Mouse (Mus musculus): Measurements from ENCODE around the gene Hmox1. TPM values are rescaled to one million over a fixed set of nuclear protein-coding genes. Genes with fewer than 3 reads are reported as not detected.

Gene Hmox1
- polyA plus RNA-seq, 1 experiment, result 16.6 TPM

DNA sequence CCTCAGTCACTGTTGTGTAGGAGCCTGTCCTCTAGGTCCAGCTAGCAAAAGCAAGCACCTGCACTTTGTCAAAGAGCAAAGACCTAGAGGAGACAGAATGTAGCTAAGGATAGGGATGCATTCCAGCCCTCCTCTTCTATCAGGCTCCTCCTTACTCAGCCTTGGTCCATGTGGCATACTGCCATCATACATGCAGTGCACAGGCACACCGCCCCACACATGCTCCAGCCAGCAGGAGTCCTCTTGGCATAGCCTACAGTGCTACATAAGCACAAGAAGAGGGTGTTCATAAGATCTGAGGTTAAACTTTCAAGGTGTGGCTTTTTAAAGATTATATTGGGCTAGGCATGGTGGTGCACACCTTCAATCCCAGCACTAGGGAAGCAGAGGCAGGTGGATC lies 18.5 kb upstream of the Hmox1 start:
- 95% methylated on average over 1 of the region's 1 CpGs for WGBS
- DNase-seq, result no peak
- no peak overlapping the region for H3K27ac ChIP-seq (ENCODE audit: control insufficient read depth, insufficient read depth, low read length)
- H3K4me3 ChIP-seq (ENCODE audit: control insufficient read depth, insufficient read depth, low read length), result no peak overlapping the region
- no peaks in the 10 kb centered on the region for H3K36me3 ChIP-seq (ENCODE audit: control insufficient read depth, insufficient read depth, low read length)
- no peaks in the 10 kb centered on the region for H3K27me3 ChIP-seq (ENCODE audit: control insufficient read depth, insufficient read depth, low read length)
- no peak for TF ChIP-seq CTCF (IDR thresholded peaks at IDR 0.05; ENCODE audit: borderline replicate concordance, control insufficient read depth, extremely low read depth, insufficient read depth, low read length, poor library complexity)
- no peak for TF ChIP-seq POLR2A (IDR thresholded peaks at IDR 0.05; ENCODE audit: control insufficient read depth, extremely low read depth, insufficient read depth, low read length, poor library complexity)
- no peaks in the 10 kb centered on the region for H3K4me1 ChIP-seq (replicated peaks; ENCODE audit: control insufficient read depth, insufficient read depth, low read length)

DNA sequence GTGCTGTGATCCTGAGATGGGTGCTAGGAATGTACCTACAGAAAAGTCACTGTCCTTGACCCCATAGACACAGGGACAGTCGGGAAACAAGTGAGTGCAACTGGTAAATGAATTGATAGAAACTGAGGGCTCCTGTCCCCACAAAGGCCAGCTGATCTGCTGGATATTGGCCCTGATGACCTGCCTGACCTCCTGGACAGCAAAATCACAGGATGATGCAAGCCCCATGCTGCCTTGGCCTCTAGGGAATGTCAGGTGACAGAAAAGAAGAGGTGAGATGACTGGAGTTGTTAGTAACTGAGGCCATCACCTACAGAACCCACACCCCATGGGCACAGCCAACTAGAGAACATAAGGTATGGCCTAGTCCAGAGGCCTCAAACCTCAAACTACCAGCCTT lies 15.2 kb upstream of the Hmox1 start:
- WGBS, result 91% methylated on average over 1 of the region's 1 CpGs
- Histone ChIP-seq H3K4me3 (ENCODE audit: control insufficient read depth, insufficient read depth, low read length) (no peak overlapping the region), H3K4me1 (replicated peaks; ENCODE audit: control insufficient read depth, insufficient read depth, low read length) (peaks cover 14% of the 10 kb centered on the region), H3K27ac (ENCODE audit: control insufficient read depth, insufficient read depth, low read length) (no peak overlapping the region), H3K27me3 (ENCODE audit: control insufficient read depth, insufficient read depth, low read length) (no peaks in the 10 kb centered on the region), H3K36me3 (ENCODE audit: control insufficient read depth, insufficient read depth, low read length) (no peaks in the 10 kb centered on the region)
- DNase-seq, result no peak
- TF ChIP-seq POLR2A (IDR thresholded peaks at IDR 0.05; ENCODE audit: control insufficient read depth, extremely low read depth, insufficient read depth, low read length, poor library complexity) (no peak), CTCF (IDR thresholded peaks at IDR 0.05; ENCODE audit: borderline replicate concordance, control insufficient read depth, extremely low read depth, insufficient read depth, low read length, poor library complexity) (no peak)

DNA sequence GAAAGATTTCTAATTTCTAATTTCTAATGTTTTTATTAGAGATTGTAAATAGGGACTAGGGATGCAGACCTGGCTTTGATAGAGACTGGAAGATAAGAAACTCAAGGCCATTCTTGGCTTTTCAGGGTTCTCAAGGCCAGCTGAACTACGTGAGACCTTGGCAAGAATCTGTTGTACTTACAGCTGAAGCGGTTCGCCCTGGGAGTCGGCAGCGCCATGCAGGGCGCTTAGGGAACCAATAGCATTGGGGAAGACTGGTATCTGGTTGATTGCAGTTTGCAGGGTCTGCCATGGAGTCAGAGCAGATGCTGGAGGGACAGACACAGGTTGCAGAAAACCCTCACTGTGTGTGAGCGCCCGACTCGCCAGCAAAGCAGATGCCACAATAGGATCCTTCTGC lies 14.6 kb upstream of the Hmox1 start:
- 99% methylated on average over 9 of the region's 9 CpGs for WGBS

DNA sequence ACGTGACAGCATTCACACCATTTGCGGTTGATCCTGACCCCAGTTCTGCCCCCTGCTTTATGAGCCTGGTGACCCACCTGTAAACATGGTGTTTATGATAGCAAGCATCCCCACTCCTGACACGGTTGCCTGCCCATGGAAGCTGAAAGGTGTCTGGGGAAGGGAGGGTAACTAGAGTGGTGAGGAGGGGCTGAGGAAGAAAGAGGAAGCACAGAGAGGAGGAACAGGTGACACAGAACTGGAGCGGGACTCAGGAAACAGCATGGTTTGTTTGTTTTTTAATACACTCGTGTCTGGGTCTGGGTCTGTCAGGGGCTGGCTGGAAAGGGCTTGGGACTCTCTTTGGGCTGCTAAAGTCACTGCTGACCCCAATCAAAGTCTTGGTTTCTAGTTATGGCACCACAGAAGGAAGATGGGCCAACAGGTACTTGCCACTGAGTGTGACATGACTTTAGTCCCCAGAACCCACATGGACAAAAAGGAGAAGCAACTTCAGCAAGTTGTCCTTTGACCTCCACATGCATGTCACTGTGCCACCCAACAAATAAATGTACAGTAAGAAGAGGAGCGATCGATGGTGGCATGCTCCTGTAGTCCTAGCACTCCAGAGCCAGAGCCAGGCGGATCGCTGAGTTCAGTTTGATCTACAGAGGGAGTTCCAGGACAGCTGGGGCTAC lies 11.9 kb upstream of the Hmox1 start:
- H3K4me3 ChIP-seq (ENCODE audit: control insufficient read depth, insufficient read depth, low read length), result no peak overlapping the region
- no peaks in the 10 kb centered on the region for H3K27me3 ChIP-seq (ENCODE audit: control insufficient read depth, insufficient read depth, low read length)
- DNase-seq, result no peak
- no peak overlapping the region for H3K27ac ChIP-seq (ENCODE audit: control insufficient read depth, insufficient read depth, low read length)
- TF ChIP-seq POLR2A (IDR thresholded peaks at IDR 0.05; ENCODE audit: control insufficient read depth, extremely low read depth, insufficient read depth, low read length, poor library complexity), result no peak
- 44% methylated on average over 9 of the region's 9 CpGs for WGBS
- peaks cover 18% of the 10 kb centered on the region for H3K4me1 ChIP-seq (replicated peaks; ENCODE audit: control insufficient read depth, insufficient read depth, low read length)
- H3K36me3 ChIP-seq (ENCODE audit: control insufficient read depth, insufficient read depth, low read length), result no peaks in the 10 kb centered on the region

More for the DNA sequence above, 14.6 kb upstream of the Hmox1 start:
- no peak overlapping the region for H3K27ac ChIP-seq (ENCODE audit: control insufficient read depth, insufficient read depth, low read length)
- no peak for TF ChIP-seq POLR2A (IDR thresholded peaks at IDR 0.05; ENCODE audit: control insufficient read depth, extremely low read depth, insufficient read depth, low read length, poor library complexity)
- TF ChIP-seq CTCF (IDR thresholded peaks at IDR 0.05; ENCODE audit: borderline replicate concordance, control insufficient read depth, extremely low read depth, insufficient read depth, low read length, poor library complexity), result no peak
- no peak for DNase-seq
- H3K36me3 ChIP-seq (ENCODE audit: control insufficient read depth, insufficient read depth, low read length), result no peaks in the 10 kb centered on the region
- H3K4me1 ChIP-seq (replicated peaks; ENCODE audit: control insufficient read depth, insufficient read depth, low read length), result peaks cover 18% of the 10 kb centered on the region
- H3K27me3 ChIP-seq (ENCODE audit: control insufficient read depth, insufficient read depth, low read length), result no peaks in the 10 kb centered on the region
- no peak overlapping the region for H3K4me3 ChIP-seq (ENCODE audit: control insufficient read depth, insufficient read depth, low read length)

DNA sequence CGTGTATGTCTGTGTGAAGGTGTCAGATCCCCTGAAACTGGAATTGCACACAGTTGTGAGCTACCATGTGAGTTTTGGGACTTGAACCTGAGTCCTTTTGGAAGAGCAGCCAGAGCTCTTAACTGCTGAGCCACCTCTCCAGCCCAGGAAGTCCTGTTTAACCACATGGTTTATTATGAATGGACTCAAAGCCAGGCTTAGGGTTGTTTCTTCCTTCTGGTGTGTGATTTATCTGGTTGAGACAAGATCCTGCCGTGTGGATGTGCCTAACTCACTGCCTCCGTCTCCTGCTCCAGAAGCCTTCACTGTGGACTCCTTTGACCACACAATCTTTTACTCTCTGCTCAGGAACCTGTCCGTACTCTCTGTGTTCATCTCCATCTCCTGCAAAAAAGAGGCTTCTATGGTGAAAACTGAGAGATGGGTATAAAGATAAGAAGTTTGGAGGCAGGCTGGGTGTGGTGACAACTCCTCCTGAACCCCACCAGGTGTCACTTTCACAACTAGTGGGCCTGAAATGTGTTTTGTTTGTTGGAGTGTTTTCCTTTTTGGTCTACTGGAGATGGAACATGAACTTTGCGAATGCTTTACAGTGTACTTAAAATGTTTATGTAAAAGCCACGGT lies 11.1 kb upstream of the Hmox1 start:
- H3K27me3 ChIP-seq (ENCODE audit: control insufficient read depth, insufficient read depth, low read length), result no peaks in the 10 kb centered on the region
- TF ChIP-seq POLR2A (IDR thresholded peaks at IDR 0.05; ENCODE audit: control insufficient read depth, extremely low read depth, insufficient read depth, low read length, poor library complexity) (no peak), CTCF (IDR thresholded peaks at IDR 0.05; ENCODE audit: borderline replicate concordance, control insufficient read depth, extremely low read depth, insufficient read depth, low read length, poor library complexity) (no peak)
- H3K4me3 ChIP-seq (ENCODE audit: control insufficient read depth, insufficient read depth, low read length), result no peak overlapping the region
- no peak overlapping the region for H3K27ac ChIP-seq (ENCODE audit: control insufficient read depth, insufficient read depth, low read length)
- H3K36me3 ChIP-seq (ENCODE audit: control insufficient read depth, insufficient read depth, low read length), result no peaks in the 10 kb centered on the region
- whole genome bisulfite sequencing, result 35% methylated on average over 6 of the region's 6 CpGs
- H3K4me1 ChIP-seq (replicated peaks; ENCODE audit: control insufficient read depth, insufficient read depth, low read length), result peaks cover 18% of the 10 kb centered on the region
- DNase-seq, result no peak

DNA sequence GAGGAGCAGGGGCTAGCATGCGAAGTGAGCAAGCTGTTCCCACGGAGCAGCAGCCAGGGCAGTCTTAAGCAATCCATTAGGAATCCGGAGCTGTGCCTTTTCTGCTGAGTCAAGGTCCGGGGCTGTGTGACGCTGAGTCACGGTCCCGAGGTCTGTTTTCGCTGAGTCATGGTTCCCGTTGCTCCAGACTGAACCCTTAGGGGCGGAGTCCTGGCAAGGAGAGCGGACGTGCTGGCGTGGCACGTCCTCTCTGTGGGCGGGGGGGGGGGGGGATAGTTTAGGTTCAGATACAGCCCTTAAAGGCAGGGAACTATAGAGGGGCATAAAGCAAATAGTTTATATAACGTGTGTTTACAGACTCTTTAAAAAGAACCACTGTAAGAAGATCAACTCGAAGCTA lies 9.6 kb upstream of the Hmox1 start:
- Histone ChIP-seq H3K4me1 (replicated peaks; ENCODE audit: control insufficient read depth, insufficient read depth, low read length) (peaks cover 20% of the 10 kb centered on the region), H3K4me3 (ENCODE audit: control insufficient read depth, insufficient read depth, low read length) (no peak overlapping the region), H3K27me3 (ENCODE audit: control insufficient read depth, insufficient read depth, low read length) (no peaks in the 10 kb centered on the region), H3K27ac (ENCODE audit: control insufficient read depth, insufficient read depth, low read length) (no peak overlapping the region), H3K36me3 (ENCODE audit: control insufficient read depth, insufficient read depth, low read length) (no peaks in the 10 kb centered on the region)
- no peak for TF ChIP-seq CTCF (IDR thresholded peaks at IDR 0.05; ENCODE audit: borderline replicate concordance, control insufficient read depth, extremely low read depth, insufficient read depth, low read length, poor library complexity)
- TF ChIP-seq POLR2A (IDR thresholded peaks at IDR 0.05; ENCODE audit: control insufficient read depth, extremely low read depth, insufficient read depth, low read length, poor library complexity), result no peak
- 7% methylated on average over 17 of the region's 17 CpGs for WGBS
- peak; percentile 53 for DNase-seq

Data from thymus, adult 2 months (tissue).